Mouse (Mus musculus) lung, embryonic 16.5 days (tissue): ENCODE measurements around the gene Fam72a. TPM values are rescaled to one million over a fixed set of nuclear protein-coding genes. Genes with fewer than 3 reads are reported as not detected.

Experiments used
- microRNA-seq: library from miRNA; unstranded; fragments of <30 nt; microRNA quantifications from one replicate; pipeline ENCODE4, GENCODE M21; 2016
- polyA plus RNA-seq: library from polyadenylated mRNA; unstranded; fragments of >200 nt; fragmentation: Nextera tagmentation; extraction: Ambion mirVana; gene quantifications from 2 replicates; pipeline ENCODE4 v1.2.1, GENCODE M21; 2015

The Fam72a gene
- polyA plus RNA-seq, 1 experiment from 2014 or later = 2.2 TPM

Small RNAs within 50 kb of the gene (microRNA-seq; reads per million reads assigned to microRNA genes)
- not detected for gene Gm24273

Other genes with a start within 250 kb of the Fam72a start
- gene Ikbke, start 248.3 kb upstream of the Fam72a start, polyA plus RNA-seq = 4.7 and 5.1 TPM in 2 replicates
- 13.6 and 16.7 TPM in 2 replicates for gene Srgap2, start 551 bp upstream of the Fam72a start, polyA plus RNA-seq
- gene Avpr1b, start 71.3 kb downstream of the Fam72a start, polyA plus RNA-seq = not detected in 2 replicates
- 0.95 and 1.3 TPM in 2 replicates for gene Ctse, start 110.4 kb downstream of the Fam72a start, polyA plus RNA-seq
- 2.3 and 2.6 TPM in 2 replicates for gene Rab7b, start 160.8 kb downstream of the Fam72a start, polyA plus RNA-seq
- 8.9 and 10.1 TPM in 2 replicates for gene Slc26a9, start 216.1 kb downstream of the Fam72a start, polyA plus RNA-seq